Mouse (Mus musculus) frontal cortex, adult 2 months (tissue): ENCODE measurements at regions not wholly inside any gene's neighbourhood (a gene's known extent, or its start where the extent isn't known, plus 50 kb on each side); places are given as distances from the start of the nearest gene placed in this dataset.

Experiments used
- DNase-seq, 2 experiments: peaks; one replicate each; pipeline ENCODE4 v3.0.0; 2022; ENCODE audit warnings: low spot score in 1 of 2; ENCODE audit errors: extremely low spot score in 1 of 2

DNA sequence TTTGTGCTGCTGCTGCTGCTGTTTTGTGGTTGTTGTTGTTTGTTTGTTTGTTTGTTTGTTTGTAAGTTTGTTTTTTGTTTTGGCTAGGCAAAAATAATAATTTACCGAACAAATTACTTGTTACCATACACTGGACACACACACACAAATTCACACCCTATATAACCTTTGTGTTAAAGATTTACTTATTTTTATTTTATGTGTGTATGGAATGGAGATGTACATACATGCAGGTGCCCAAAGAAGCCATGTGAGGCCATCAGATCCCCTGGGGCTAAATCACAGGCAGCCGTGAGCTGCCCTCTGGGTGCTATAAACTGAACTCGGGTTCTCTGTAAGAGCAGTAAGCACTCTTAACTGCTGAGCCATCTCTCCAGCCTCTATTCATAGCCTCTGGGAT, 56.0 kb downstream of the Pttg1 start:
- no peak for DNase-seq

DNA sequence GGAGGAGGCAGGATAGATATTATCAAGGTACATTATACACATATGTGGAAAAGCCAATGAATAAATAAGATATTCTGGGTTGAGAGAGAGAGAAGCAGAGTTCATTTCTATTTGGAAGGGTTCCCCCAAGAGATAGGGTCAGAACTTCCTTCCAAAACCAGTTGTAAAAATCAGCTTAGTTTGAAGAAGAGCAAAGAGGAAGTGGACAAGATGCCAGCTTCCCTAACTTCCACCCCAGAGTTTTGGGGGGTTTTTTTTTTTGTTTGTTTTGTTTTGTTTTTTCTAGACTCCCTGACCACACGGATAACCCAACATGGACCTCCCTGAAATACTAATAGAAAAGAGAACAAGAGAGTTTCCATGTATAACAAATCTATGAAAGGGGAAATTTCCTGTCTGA, 57.7 kb downstream of the Pttg1 start:
- no peak for DNase-seq

DNA sequence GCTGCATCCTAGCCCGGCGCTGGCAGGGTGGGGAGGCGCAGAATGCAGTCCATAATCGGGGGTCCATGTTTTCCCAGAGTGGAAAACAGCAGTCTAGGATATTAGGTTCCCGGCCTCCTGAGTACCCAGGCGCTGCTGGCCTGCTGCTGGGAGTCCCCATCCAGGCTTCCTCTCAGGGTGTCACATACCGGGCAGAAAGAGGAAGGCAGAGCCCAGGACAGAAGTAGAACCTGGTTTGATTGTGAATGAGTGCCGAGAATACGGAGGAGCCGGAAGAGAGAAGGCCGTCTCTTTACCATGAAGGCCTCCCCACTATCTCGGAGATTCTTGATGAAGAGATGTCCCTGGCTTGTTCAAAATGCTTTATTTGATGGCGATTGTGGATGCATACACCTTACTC, 64.2 kb downstream of the Pttg1 start:
- no peak for DNase-seq

DNA sequence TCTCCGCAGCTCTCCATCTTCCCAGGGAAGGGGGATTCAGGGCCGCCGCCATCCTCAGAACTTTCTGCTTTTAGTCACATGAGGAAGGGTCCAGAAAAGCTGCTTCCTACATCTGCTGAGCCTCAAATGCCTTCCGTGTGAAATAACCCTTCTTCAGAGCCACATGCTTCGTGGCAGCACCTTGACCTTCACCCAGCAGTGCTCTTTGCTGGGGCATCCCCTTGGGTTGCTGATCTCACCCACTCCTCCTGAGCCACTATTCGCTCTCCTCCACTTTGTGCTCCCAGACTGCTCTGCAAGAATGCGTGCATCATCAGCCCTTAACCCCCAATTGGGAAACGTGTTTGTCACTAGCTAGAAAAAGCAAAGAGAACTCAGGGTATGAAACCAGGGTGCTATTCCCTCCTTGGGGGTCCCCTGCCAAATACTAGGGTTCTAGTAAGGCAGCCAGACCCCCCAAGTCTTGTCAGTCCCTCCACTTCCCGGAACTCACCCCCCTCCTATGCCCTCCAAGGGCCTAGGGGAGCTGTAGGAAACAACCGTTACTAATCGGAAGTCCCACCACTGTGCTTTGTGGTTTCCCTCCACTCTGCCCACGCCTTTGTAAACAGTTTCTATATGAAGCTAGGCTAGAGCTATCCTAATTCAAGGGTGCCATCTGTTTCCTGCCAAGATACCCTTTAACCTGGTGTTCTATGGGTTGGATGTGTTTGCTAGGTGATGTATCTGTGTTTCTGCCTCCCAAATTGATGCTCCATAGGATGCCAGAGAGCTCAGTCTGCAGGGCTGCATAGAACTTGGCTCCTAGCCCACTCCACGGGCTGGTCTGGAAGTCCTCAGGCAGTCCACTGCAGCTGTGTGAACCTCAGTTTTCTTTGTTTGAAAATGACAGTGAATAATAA, 67.4 kb downstream of the Pttg1 start:
- no peak for DNase-seq

DNA sequence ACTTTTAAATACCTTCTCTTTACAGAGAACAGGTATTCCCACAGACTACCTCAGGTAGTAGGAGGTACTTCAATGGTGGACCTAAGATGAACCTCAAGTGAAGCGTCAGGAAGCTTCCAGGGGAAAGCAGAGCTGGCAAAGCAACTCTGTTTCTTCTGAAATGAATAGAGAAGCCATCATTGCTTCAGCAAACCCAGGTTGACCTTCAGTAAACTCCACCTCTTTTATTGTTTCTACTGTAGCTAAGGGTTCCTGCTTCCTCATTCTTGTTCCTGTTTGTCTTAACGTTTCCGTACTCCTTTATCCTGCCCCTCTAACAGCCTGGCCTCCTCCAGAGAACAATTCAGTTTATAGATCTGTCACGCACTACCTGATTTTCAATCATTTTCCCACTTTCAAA, 72.4 kb downstream of the Pttg1 start:
- no peak for DNase-seq

DNA sequence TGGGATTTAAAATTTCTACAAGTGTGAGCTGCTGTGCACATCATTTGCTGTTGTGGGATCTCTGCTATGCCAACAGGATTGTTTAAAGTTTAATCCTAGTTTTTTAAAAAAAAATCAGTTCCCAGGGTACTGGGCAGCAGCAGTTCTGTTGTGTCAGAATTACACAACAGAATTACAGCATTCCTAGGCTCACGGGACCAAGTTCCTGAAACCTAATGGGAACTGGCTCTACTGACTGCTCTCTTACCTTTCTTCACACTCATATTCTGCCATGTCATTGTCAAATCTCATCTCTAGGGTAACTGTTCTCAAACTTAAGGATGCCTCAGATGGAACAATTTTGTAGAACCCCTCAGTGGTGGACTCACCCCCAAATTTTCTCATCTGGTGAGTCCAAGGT, 73.0 kb downstream of the Pttg1 start:
- no peak for DNase-seq

DNA sequence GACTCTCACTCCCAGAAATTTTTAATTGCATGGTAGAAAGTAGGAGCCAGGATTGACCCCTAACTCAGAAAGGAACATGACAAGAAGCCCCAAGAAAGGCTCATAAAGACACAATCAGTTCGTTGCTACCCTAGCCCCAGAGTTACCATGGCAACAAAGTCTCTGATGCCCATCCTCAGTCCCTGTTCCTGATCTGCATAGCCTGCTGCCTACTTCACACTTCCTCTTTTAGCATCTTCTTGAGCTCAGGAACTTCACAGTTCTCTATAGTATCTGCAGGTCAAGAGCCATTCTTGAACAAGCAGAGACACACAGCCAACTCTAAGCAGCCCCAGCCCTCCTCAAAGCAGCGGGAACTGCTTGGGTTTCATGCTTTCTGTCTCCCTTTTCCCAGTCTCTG, 74.2 kb downstream of the Pttg1 start:
- peak in 1 of 2 experiments; percentile 34 for DNase-seq

DNA sequence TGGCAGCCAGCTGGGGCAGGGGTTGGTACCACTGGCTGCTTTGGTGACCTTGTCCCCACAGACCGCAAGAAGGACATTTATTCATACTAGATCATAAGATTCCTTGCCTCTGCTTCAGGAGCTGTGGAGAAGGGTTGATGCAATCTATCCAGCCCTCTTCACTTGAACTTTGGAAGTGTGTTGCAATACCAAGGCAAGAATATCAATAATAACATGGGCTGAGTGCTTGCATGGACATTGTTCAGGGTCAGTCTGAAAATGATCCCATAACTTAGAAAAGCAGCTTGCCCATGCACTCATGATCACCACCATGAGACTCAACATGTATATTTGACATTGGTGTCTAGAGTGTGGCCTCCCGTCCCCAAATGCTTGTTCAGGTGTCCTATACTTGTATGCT, 74.7 kb downstream of the Pttg1 start:
- no peak for DNase-seq

DNA sequence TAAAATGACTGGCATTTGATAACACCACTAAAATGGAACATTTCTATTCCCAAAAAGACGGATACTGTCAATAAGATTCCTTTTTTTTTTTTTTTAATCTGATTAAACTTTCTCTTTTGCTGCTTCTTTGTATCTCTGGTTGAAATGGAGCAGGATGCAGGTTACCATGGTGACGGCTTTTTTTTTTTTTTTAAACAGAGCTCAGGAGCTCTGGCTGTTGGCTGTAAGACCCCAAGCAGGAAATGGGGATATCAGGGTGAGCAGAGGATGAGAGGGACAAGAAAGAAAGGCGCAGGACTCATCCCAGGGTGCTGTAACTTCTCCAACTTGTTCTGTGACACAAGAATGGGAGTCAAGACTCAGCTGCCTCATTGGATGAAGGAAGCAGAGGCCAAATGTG, 75.8 kb downstream of the Pttg1 start:
- peak in 1 of 2 experiments; percentile 45 for DNase-seq

DNA sequence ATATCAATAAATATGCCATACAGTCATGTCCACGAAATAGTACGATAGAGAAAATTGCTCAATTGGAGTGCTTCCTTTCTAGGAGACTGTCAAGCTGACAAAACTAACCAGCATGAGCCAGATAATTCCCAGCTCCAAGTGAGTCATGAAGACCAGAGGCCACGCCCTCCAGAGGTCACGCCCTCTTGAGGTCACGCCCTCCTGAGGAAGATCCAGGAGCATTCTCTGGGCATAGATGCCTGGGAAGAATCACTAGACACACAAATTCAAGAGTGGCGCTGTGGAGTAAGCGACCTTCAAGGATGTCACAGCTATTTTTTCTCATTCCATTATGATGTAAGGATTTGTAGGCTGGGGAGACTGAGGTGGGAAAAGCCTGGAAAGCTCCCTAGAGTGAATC, 76.5 kb downstream of the Pttg1 start:
- DNase-seq: peak in 1 of 2 experiments; percentile 34

DNA sequence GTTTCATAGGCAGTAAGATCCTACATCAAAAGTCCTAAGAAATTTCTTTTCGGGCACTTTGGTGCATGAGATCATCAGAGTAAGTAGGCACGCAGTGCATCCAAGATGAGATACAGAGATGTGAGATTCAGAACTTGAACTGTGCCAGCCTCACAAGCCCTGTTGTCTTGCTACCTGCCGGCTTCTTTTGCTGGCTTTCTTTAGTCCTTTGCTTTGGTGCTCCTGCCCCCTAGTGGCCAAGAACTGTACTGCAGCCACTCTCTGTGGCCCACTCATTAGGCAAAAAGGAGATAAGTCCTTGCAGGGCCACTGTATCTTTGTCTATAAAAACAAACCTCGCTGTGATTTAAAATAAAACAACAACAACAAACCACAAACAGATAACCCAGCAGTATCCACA, 77.5 kb downstream of the Pttg1 start:
- DNase-seq: peak; percentile 77 to 98

DNA sequence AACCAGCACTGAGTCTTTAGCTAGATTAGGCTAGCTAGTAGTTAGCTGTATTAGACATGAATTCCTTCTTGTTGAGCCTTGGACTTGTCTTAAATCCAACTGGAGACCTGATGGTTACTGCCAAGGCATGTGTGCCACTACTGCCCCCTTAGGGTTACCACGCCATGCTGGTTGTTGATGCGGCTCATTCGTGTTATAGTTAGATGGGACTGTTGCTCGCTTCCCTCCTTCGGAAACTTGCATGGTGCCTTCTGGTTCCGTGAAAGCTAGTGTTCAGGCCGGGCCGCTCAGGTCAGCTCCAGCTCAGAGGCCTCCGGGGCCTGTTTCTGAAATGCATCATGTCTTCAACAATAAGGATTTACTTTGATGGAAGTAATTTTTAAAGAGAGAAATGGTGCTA, 79.6 kb downstream of the Pttg1 start:
- DNase-seq: no peak

DNA sequence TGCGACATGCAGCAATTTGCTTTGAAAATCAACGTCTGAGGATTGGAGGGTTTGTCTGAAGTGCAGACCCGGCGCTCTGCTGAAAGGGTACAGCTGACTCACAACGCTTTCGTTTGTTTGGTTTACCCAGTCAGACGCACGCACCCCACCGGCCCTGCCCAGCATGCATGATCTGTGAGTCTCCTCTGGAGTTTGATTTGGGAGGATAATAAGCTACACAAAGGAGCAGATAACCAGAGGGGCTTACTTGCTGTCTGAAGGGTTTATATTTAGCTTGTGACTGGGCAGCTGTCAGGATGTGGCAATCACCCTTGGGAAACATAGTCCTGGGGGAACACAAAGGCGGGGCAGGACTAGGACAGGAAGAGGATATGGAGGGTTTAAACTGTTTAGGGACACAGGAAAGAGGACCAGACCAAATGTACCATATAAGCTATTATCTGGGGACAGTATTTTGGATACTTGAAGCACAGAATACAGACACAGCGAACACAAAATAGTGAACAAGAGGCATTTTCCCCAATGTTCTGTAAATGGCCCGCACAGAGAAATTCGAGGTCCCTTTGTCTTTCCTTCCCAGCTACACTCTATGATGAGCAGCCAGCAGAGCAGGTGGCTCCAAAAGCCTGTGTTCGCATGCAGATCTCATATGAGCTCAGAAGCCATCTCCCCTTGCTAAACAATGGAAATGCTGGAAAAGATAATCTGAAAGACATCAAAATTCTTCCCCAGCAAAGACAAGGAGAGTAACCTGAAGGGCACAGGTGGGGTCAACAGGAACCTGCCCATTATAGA, 81.1 kb downstream of the Pttg1 start:
- DNase-seq: no peak

DNA sequence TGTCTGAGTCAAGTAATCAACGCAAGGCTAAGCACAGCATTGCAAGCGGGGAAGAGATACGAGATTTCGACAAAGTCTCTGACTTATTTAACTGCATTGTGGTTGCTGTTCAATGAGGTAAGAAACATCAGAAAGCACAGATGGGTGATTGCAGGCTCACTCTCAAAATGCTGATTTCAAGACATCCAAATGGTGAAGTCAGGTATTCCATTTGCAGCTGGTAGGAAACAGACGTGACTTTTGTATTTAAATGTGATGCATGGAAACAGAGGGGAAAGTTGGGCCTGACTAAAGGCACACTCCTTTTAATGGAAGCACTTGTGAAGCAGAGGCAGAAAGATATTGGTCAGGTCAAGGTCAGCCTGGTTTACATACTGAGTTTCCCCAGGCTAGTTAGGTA, 82.5 kb downstream of the Pttg1 start:
- no peak for DNase-seq

DNA sequence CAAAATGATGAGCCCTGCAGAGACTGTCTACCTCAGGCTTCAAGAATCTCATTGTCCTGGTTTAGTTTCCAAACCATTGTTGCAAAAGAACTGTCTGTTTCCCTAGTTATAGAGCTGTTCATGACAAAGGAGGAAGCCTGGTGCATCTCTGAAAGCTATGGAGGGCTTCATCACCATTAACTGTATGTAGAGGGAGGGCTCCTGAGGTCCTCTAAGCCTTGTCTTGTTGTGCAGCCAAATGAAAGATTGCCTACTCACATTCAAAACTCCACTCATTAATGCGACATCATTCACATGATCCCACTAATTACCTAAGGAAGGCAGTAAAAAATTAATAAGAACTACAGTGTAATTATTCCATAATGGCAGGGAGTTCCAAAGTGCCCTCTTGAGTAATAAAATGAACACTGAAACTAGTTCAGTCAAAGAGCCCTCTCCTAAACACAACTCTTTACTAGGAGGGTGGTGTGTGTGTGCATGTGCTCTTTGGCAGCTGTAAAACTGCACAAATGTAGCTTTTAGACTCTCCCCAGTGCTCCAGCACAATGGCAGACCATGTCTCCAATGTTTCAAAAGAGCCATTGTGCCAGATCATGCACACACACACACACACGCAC, 87.6 kb downstream of the Pttg1 start:
- DNase-seq: no peak

DNA sequence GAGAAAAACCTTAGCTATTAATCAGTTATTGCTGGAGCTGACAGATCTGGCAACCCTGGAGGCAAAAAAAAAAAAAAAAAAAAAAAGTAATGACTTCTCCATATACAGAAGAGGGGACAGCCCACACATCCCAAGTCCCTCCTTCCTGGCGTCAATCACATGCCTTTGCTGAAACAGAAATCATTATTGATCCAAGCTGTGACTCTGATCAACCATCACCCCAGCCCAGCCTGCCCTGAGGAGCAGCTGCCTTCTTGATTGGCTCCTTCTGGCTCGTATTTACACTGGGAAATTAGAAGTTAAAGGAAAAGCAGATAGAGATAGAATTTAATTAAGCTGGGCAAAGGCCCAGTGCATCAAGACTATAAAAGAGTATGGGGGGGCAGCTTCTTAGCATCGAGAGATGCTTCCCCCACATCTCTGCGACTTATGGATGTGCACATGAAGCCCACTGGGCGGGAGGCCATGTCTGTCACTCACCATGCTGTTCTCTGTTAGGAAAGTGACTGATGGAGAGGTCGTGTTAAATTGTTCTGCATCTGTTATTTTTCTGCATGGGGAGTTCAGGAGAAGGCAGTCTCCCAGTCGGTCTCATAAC, 90.3 kb downstream of the Pttg1 start:
- no peak for DNase-seq

DNA sequence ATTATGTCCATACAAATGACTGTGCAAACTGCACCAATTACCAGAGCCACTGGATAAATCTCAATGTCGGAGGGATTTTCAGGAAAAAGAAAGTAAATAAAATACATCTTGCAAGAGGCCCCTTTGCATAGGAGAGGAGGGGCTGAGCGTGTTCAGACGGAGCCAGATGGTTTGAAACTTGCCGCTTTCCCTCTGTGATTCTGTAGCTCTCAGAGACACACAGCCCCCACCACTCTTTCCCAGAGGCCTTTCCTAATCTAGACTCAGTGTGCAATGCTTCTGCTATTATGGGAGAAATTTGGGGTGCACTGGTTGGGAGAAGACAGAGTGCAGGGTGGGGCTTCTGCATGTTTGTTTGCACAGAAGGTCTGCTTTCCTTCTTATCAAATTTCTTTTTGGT, 92.5 kb downstream of the Pttg1 start:
- DNase-seq: no peak

DNA sequence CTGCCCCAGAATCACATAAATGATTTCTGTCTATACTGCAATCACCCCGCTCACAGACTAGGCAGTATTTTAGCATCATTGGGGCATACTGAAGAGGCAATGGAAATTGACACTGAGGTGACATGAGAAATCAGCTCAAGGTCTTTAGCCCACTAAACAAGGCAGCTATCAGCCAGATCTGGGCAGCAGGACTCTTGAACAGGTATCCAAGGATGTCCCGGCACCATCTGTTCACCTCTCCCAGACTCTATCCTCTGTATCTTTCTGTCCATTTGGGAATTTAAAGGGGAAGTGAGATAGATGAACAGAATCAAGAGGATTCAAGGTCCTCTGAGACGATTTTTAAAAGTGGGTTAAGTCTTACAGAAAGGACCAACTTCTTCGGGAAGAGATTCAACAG, 112.1 kb downstream of the Pttg1 start:
- no peak for DNase-seq
